Mouse (Mus musculus) midbrain, postnatal 0 days (tissue): ENCODE results near the gene Nufip2. TPM values are rescaled to one million over a fixed set of nuclear protein-coding genes. Genes with fewer than 3 reads are reported as not detected.
"Not testable (repeated sequence)": the region's sequence is repeated elsewhere in the genome, so short reads cannot be mapped to it uniquely, and the experiment has no call there.

Source experiments
- ATAC-seq: fragments of 200-750 bp; cut with Nextera tagmentation; 2 replicates; pipeline ENCODE4 v1.8.0; 2017; ENCODE audit warnings: moderate number of reproducible peaks, mild to moderate bottlenecking, moderate TSS enrichment, moderate library complexity; ENCODE audit not compliant: low FRiP score
- DNase-seq: peaks from one replicate; pipeline ENCODE4 v3.0.0-alpha.2; 2015; ENCODE audit warnings: low spot score
- H3K27ac ChIP-seq: fragments of 300-500 bp; sonication (generic); 2 replicates; pipeline ENCODE4 v1.5.1; 2014; ENCODE audit warnings: low read depth, mild to moderate bottlenecking, low read length, mixed read lengths
- H3K27me3 ChIP-seq: fragments of 300-500 bp; sonication (generic); 2 replicates; pipeline ENCODE4 v1.6.1; 2014; ENCODE audit warnings: low read length, control low read depth, mixed read lengths; ENCODE audit not compliant: insufficient read depth
- H3K36me3 ChIP-seq: fragments of 300-500 bp; sonication (generic); 2 replicates; pipeline ENCODE4 v1.6.1; 2014; ENCODE audit warnings: low read length, control low read depth, mixed read lengths; ENCODE audit not compliant: insufficient read depth
- H3K4me1 ChIP-seq: fragments of 300-500 bp; sonication (generic); 2 replicates; pipeline ENCODE4 v1.6.1; 2014; ENCODE audit warnings: mild to moderate bottlenecking, control low read depth, antibody characterized with exemption, low read length, mixed read lengths; ENCODE audit not compliant: insufficient read depth
- H3K4me2 ChIP-seq: fragments of 300-500 bp; sonication (generic); 2 replicates; pipeline ENCODE4 v1.6.1; 2014; ENCODE audit warnings: low read depth, mild to moderate bottlenecking, low read length, mixed read lengths; ENCODE audit not compliant: poor library complexity, severe bottlenecking
- H3K4me3 ChIP-seq: fragments of 300-500 bp; sonication (generic); 2 replicates; pipeline ENCODE4 v1.5.1; 2014; ENCODE audit warnings: low read depth, mild to moderate bottlenecking, low read length, moderate library complexity
- H3K9ac ChIP-seq: fragments of 300-500 bp; sonication (generic); replicated peaks from 2 replicates; pipeline ENCODE4 v1.6.1; 2014; ENCODE audit warnings: mild to moderate bottlenecking, low read length, moderate library complexity, mixed read lengths; ENCODE audit not compliant: poor library complexity, severe bottlenecking
- H3K9me3 ChIP-seq: fragments of 300-500 bp; sonication (generic); 2 replicates; pipeline ENCODE4 v1.6.1; 2016; ENCODE audit warnings: low read length, control low read depth
- CTCF ChIP-seq: IDR thresholded peaks from 2 replicates; pipeline ENCODE4 v1.5.1; 2016; ENCODE audit warnings: antibody characterized with exemption, mild to moderate bottlenecking
- WGBS: fragments of 180-500 bp; shearing (Covaris S2); extraction: QIAGEN DNeasy Blood & Tissue Kit; methylation state at CpG from one replicate; pipeline ENCODE4 v1.1.7; 2014; 5-methylcytosine and 5-hydroxymethylcytosine counted together
- polyA plus RNA-seq: library from polyadenylated mRNA; unstranded; fragments of >200 nt; fragmentation: Nextera tagmentation; extraction: Ambion mirVana; gene quantifications from 2 replicates; pipeline ENCODE4 v1.2.1, GENCODE M21; 2015
- total RNA-seq: library from RNA; depleted of rRNA; stranded (reverse); fragments of >200 nt; gene quantifications from 2 replicates; pipeline ENCODE4 v1.2.3, GENCODE M21; 2014

The Nufip2 gene
- total and polyA plus RNA-seq, 2 experiments from 2014 or later, result 5.3 to 42.9 TPM

DNA sequence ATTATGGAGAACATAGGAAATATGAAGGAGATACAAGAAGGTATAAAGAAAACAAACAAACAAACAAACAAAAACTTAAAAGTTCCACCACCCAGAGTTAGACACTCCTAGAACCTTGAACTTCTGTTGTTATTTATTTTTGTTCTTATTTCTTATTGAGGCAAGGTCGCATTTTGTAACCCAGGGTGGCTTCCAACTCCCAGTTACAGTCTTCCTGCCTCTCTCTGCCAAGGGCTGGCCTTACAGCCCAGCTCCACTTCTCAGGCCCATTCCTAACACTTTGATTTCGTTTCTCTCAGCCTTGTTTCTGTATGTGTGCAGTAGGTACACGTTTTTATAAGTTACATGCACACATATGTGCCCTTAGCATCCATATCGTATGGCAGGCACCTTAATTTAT, 26.0 kb upstream of the Nufip2 start:
- Histone ChIP-seq H3K9ac (no peak overlapping the region), H3K4me1 (no peaks in the 10 kb centered on the region), H3K9me3 (no peaks in the 10 kb centered on the region), H3K4me2 (no peak overlapping the region), H3K27ac (no peak overlapping the region), H3K4me3 (no peak overlapping the region), H3K27me3 (no peaks in the 10 kb centered on the region), H3K36me3 (no peaks in the 10 kb centered on the region)
- no peak for ATAC-seq
- no peak for TF ChIP-seq CTCF
- DNase-seq, result no peak
- WGBS, result 66% methylated on average over 4 of the region's 4 CpGs

DNA sequence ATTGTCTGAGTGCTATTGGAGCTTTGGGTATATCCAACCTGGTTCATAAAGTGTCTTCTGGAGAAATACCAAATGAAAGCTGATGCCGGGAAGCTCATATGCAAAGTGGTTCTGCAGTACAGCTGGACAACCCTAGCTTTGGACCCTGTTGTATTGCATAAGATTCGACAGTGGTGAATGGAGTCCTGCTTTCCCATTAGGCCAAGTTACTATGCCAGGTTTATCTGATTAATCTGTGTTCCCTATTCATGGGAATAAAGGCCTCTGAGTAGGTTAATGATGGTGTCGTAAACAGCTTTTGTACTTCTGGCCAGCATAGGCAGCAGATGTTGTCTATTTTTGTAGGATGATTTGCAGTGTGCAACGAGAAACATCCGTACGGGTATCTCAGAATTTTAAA, 22.3 kb upstream of the Nufip2 start:
- Histone ChIP-seq H3K36me3 (no peaks in the 10 kb centered on the region), H3K4me1 (no peaks in the 10 kb centered on the region), H3K9ac (no peak overlapping the region), H3K4me2 (no peak overlapping the region), H3K27ac (no peak overlapping the region), H3K9me3 (no peaks in the 10 kb centered on the region), H3K4me3 (no peak overlapping the region), H3K27me3 (no peaks in the 10 kb centered on the region)
- ATAC-seq (no peak), DNase-seq (no peak)
- no peak for TF ChIP-seq CTCF
- 79% methylated on average over 6 of the region's 6 CpGs for WGBS

DNA sequence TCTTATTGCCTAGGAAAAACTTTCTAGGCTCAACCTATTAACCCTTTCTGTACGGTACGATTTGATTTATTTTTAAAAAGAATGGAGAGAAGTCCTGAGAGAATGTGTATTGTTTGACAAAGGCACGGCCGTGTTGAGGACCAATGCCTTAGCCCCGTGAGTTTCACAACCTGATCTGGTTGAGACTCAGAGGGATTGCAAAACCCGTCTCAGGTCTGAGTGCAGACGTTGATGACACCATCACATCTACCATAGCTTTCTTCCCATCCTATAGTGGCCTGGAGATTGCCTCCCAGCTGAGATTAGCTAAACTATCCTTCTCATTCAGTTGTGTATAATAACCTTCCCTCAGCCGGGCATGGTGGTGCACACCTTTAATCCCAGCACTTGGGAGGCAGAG, 21.9 kb upstream of the Nufip2 start:
- no peaks in the 10 kb centered on the region for H3K36me3 ChIP-seq
- no peak for DNase-seq
- no peaks in the 10 kb centered on the region for H3K4me1 ChIP-seq
- whole genome bisulfite sequencing, result 91% methylated on average over 8 of the region's 8 CpGs
- H3K4me3 ChIP-seq, result no peak overlapping the region
- no peaks in the 10 kb centered on the region for H3K9me3 ChIP-seq
- ATAC-seq, result no peak
- H3K27me3 ChIP-seq, result no peaks in the 10 kb centered on the region
- no peak for TF ChIP-seq CTCF
- no peak overlapping the region for H3K27ac ChIP-seq
- H3K9ac ChIP-seq, result no peak overlapping the region
- no peak overlapping the region for H3K4me2 ChIP-seq

DNA sequence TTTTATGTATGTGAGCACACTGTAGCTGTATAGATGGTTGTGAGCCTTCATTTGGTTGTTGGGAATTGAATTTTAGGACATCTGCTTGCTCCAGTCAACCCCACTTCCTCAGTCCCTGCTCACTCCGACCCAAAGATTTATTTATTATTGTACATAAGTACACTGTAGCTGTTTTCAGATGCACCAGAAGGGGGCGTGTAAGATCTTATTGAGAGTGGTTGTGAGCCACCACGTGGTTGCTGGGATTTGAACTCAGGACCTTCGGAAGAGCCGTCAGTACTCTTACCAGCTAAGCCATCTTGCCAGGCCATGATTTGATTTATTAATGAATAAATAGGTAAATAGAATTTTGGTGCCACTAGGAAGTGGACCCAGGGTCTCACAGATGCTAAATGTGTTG, 20.6 kb upstream of the Nufip2 start:
- not testable (repeated sequence) for H3K27me3 ChIP-seq, H3K9ac ChIP-seq, H3K4me3 ChIP-seq, H3K27ac ChIP-seq, H3K36me3 ChIP-seq, H3K4me1 ChIP-seq, ATAC-seq, H3K4me2 ChIP-seq, H3K9me3 ChIP-seq, DNase-seq
- 81% methylated on average over 5 of the region's 5 CpGs for WGBS

DNA sequence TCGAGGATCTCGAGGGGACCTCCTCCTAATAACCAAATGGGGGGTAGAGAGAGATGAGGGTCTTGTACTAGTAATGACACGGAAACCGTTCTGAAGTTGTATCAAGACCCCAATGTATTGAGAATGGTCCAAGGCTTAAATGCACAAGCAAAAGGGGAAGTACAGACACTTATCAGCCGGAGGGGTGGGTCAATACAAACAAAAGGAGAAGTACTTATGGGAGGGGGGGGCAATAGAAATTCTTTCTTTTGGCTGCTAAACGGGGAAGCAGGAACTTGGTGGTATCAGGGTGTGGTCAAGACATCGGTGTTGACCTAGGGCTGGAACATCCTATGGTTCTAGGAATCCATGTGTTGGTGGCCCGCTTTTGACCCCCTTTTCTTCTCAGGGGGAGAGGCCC, 19.2 kb upstream of the Nufip2 start:
- H3K36me3 ChIP-seq, H3K4me1 ChIP-seq, H3K4me3 ChIP-seq, H3K9me3 ChIP-seq, H3K27ac ChIP-seq, DNase-seq, ATAC-seq, H3K4me2 ChIP-seq, H3K9ac ChIP-seq, H3K27me3 ChIP-seq: not testable (repeated sequence)
- 91% methylated on average over 8 of the region's 8 CpGs for WGBS

DNA sequence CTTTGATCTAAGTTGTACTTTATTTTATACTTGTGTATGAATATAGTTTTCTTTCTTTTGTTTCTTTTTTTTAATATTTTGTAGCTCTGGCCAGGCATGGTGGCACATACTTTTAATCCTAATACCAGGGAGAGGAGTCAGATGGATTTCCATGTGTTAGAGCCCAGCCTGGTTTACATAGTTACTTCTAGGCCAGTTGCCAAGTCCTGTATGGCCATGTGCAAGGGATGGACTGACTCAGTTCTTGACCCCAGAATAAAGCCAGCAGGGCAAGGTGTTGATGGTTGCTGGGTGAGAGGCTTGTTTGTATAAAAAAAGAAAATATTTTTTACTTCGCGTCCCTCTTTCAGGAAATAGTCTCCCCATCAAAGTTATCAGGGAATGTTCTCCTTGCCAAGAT, 13.2 kb upstream of the Nufip2 start:
- H3K4me1 ChIP-seq, result no peaks in the 10 kb centered on the region
- H3K9ac ChIP-seq, result no peak overlapping the region
- DNase-seq (no peak), ATAC-seq (no peak)
- TF ChIP-seq CTCF, result no peak
- H3K36me3 ChIP-seq, result no peaks in the 10 kb centered on the region
- no peaks in the 10 kb centered on the region for H3K9me3 ChIP-seq
- no peak overlapping the region for H3K4me3 ChIP-seq
- WGBS, result 92% methylated on average over 2 of the region's 2 CpGs
- H3K4me2 ChIP-seq, result no peak overlapping the region
- H3K27me3 ChIP-seq, result no peaks in the 10 kb centered on the region
- H3K27ac ChIP-seq, result no peak overlapping the region
